Mouse (Mus musculus): Measurements from ENCODE around the gene H2-Eb1. TPM values are rescaled to one million over a fixed set of nuclear protein-coding genes. Genes with fewer than 3 reads are reported as not detected.
"Not testable (repeated sequence)": the region's sequence is repeated elsewhere in the genome, so short reads cannot be mapped to it uniquely, and the experiment has no call there.

Gene H2-Eb1
- polyA plus RNA-seq, 1 experiment = not detected

DNA sequence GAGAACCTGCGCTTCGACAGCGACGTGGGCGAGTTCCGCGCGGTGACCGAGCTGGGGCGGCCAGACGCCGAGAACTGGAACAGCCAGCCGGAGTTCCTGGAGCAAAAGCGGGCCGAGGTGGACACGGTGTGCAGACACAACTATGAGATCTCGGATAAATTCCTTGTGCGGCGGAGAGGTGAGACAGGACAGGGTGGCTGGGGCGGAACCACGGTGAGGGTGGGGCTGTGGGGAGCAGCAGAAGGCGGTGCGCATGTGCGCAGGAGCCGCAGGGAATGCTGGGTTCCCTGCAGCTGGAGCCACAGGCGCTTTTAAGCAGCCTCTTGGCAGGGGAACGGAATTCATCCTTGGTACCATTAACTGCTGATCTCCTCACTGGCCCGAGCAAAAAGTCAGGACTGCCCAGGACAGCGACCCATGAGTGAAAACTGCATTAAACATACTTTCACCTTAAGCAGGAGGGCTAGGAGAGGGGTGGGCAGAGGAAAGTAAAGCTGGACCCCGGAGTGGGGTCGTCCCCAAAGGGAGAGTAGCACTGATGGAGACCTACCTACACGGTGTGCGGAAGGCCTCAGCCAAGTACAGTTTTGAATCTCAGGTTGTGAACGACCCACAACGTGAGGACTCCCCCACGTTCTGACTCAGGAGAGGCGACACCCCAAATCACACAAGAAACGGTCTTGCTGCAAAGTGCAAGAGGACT lies 4.2 kb downstream of the H2-Eb1 start:
- TF ChIP-seq USF1 (IDR thresholded peaks at IDR 0.05; ENCODE audit: low read depth) (no peak), MYOG (IDR thresholded peaks at IDR 0.05; ENCODE audit: control insufficient read depth in 1 of 3, insufficient read depth in 1 of 3, insufficient read length in 2 of 3, low read depth in 2 of 3) (no peak), TCF12 (IDR thresholded peaks at IDR 0.05; ENCODE audit: insufficient read depth, poor library complexity, severe bottlenecking) (no peak), POLR2A (IDR thresholded peaks at IDR 0.05; ENCODE audit: insufficient read length, low read depth) (no peak), REST (IDR thresholded peaks at IDR 0.05; ENCODE audit: insufficient read depth, insufficient read length) (no peak)

DNA sequence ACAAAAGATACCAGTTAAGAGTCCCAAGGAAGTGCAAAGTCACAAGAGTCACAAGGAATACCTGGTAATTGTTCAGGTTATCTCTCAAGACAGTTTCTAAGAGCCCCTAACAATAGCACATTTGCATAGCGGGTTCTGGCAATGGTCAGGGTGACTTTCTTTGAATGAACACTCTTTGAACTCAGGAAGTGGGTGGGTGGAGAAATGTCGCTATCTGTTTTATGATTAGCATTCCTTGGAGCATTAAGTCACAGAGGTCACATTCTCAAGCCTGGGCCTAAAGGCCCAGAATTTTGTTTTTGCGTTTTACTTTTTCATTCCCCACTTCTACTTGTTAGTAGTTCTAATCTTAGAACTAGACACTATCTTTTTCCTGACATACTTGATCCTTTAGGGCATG lies 4.9 kb downstream of the H2-Eb1 start:
- peaks cover 20% of the 10 kb centered on the region for H3K27me3 ChIP-seq (ENCODE audit: control insufficient read depth, insufficient read depth, insufficient read length)
- H3K79me2 ChIP-seq (ENCODE audit: control insufficient read depth, insufficient read depth); H3ac ChIP-seq (ENCODE audit: control insufficient read depth, insufficient read length); H3K36me3 ChIP-seq (ENCODE audit: control insufficient read depth, insufficient read depth); H3K4me3 ChIP-seq; H3K4me2 ChIP-seq (ENCODE audit: low read depth): not testable (repeated sequence)

More for the DNA sequence above, 4.2 kb downstream of the H2-Eb1 start:
- no peak overlapping the region for H3ac ChIP-seq (ENCODE audit: control insufficient read depth, insufficient read length)
- no peaks in the 10 kb centered on the region for H3K79me2 ChIP-seq (ENCODE audit: control insufficient read depth, insufficient read depth)
- H3K4me2 ChIP-seq (ENCODE audit: low read depth) = no peak overlapping the region
- peaks cover 20% of the 10 kb centered on the region for H3K27me3 ChIP-seq (ENCODE audit: control insufficient read depth, insufficient read depth, insufficient read length)
- H3K4me3 ChIP-seq = no peak overlapping the region
- H3K36me3 ChIP-seq (ENCODE audit: control insufficient read depth, insufficient read depth) = no peaks in the 10 kb centered on the region

DNA sequence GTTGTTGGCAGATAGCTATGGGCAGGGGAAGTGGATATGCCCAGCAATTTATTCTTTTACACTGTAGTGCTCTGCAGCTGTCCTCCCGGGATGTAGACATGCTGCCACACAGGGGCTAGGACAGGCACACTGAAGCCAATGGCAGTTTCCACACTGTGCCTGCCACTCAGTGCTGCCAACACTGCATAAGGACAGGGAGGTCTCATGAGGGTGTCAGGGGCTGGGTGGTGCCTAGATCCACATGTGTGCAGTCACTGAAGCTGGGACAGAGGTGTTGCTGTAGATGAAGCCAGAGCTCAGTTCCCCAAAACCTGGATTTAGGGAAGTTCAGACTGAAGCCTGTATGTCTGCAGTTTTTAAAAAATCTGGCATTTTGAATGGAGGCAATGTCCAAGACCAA lies 6.5 kb downstream of the H2-Eb1 start:
- Histone ChIP-seq H3K27me3 (ENCODE audit: control insufficient read depth, insufficient read depth, insufficient read length) (peaks cover 20% of the 10 kb centered on the region), H3ac (ENCODE audit: control insufficient read depth, insufficient read length) (no peak overlapping the region), H3K36me3 (ENCODE audit: control insufficient read depth, insufficient read depth) (no peaks in the 10 kb centered on the region), H3K4me3 (no peak overlapping the region), H3K79me2 (ENCODE audit: control insufficient read depth, insufficient read depth) (no peaks in the 10 kb centered on the region), H3K4me2 (ENCODE audit: low read depth) (no peak overlapping the region)
- TF ChIP-seq CEBPB (IDR thresholded peaks at IDR 0.05; ENCODE audit: insufficient read depth, poor library complexity, severe bottlenecking) (no peak), MYOD1 (IDR thresholded peaks at IDR 0.05; ENCODE audit: control insufficient read depth in 1 of 3, insufficient read length in 2 of 3, low read depth in 2 of 3) (no peak), POLR2AphosphoS2 (IDR thresholded peaks at IDR 0.05; ENCODE audit: insufficient read length, low read depth) (no peak), POLR2A (IDR thresholded peaks at IDR 0.05; ENCODE audit: insufficient read length, low read depth) (no peak), USF1 (IDR thresholded peaks at IDR 0.05; ENCODE audit: low read depth) (no peak), E2F4 (IDR thresholded peaks at IDR 0.05; ENCODE audit: insufficient read depth) (no peak), TCF3 (IDR thresholded peaks at IDR 0.05; ENCODE audit: insufficient read length, low read depth) (no peak), TCF12 (IDR thresholded peaks at IDR 0.05; ENCODE audit: insufficient read depth, poor library complexity, severe bottlenecking) (no peak), MYOG (IDR thresholded peaks at IDR 0.05; ENCODE audit: control insufficient read depth in 1 of 3, insufficient read depth in 1 of 3, insufficient read length in 2 of 3, low read depth in 2 of 3) (no peak), SRF (IDR thresholded peaks at IDR 0.05; ENCODE audit: control insufficient read depth, insufficient read length, low read depth) (no peak), MAX (IDR thresholded peaks at IDR 0.05; ENCODE audit: low read depth) (no peak), REST (IDR thresholded peaks at IDR 0.05; ENCODE audit: insufficient read depth, insufficient read length) (no peak)

DNA sequence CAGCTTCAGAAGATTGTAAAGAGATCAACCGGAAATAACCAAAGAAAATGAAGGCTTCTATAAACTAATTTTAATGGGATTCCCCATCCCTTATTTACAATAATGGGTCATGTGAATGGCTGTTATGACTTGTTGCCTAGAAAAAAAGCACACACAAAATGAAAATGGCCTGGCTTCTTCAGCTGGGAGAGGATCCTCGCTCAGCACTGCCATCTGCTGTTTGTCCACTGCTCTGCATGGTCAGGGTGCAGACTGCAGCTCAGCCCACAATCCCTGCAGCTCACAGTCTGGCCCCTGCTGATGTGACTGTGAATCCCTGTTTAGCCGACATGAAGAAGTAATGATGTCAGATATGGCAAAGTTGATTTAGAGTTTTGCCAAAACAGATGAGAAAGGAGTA lies 7.7 kb downstream of the H2-Eb1 start:
- H3K4me2 ChIP-seq (ENCODE audit: low read depth) = no peak overlapping the region
- H3K4me3 ChIP-seq = no peak overlapping the region
- H3K27me3 ChIP-seq (ENCODE audit: control insufficient read depth, insufficient read depth, insufficient read length) = peaks cover 20% of the 10 kb centered on the region
- H3ac ChIP-seq (ENCODE audit: control insufficient read depth, insufficient read length) = no peak overlapping the region
- H3K79me2 ChIP-seq (ENCODE audit: control insufficient read depth, insufficient read depth) = no peaks in the 10 kb centered on the region
- TF ChIP-seq REST (IDR thresholded peaks at IDR 0.05; ENCODE audit: insufficient read depth, insufficient read length) (no peak), POLR2A (IDR thresholded peaks at IDR 0.05; ENCODE audit: insufficient read length, low read depth) (no peak), USF1 (IDR thresholded peaks at IDR 0.05; ENCODE audit: low read depth) (no peak)
- H3K36me3 ChIP-seq (ENCODE audit: control insufficient read depth, insufficient read depth) = no peaks in the 10 kb centered on the region

DNA sequence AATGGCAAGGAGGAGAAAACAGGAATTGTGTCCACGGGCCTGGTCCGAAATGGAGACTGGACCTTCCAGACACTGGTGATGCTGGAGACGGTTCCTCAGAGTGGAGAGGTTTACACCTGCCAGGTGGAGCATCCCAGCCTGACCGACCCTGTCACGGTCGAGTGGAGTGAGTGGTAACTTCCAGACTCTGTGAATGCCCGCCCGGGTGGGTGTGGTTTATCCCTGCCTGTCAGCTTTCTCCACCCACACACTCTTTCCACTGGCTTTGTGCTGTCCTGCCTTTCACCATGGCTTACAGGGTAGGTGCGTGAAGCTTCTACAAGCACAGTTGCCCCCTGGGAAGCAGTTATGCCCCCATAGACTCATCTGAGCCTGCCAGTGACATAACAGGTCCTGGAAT lies 8.6 kb downstream of the H2-Eb1 start:
- Histone ChIP-seq H3K4me2 (ENCODE audit: low read depth) (no peak overlapping the region), H3K79me2 (ENCODE audit: control insufficient read depth, insufficient read depth) (no peaks in the 10 kb centered on the region), H3K27me3 (ENCODE audit: control insufficient read depth, insufficient read depth, insufficient read length) (peaks cover 20% of the 10 kb centered on the region), H3K4me3 (no peak overlapping the region), H3ac (ENCODE audit: control insufficient read depth, insufficient read length) (no peak overlapping the region), H3K36me3 (ENCODE audit: control insufficient read depth, insufficient read depth) (no peaks in the 10 kb centered on the region)
- no peak for TF ChIP-seq CEBPB (IDR thresholded peaks at IDR 0.05; ENCODE audit: insufficient read depth, poor library complexity, severe bottlenecking)
- TF ChIP-seq MYOG (IDR thresholded peaks at IDR 0.05; ENCODE audit: control insufficient read depth in 1 of 3, insufficient read depth in 1 of 3, insufficient read length in 2 of 3, low read depth in 2 of 3) = no peak
- no peak for TF ChIP-seq POLR2AphosphoS2 (IDR thresholded peaks at IDR 0.05; ENCODE audit: insufficient read length, low read depth)

DNA sequence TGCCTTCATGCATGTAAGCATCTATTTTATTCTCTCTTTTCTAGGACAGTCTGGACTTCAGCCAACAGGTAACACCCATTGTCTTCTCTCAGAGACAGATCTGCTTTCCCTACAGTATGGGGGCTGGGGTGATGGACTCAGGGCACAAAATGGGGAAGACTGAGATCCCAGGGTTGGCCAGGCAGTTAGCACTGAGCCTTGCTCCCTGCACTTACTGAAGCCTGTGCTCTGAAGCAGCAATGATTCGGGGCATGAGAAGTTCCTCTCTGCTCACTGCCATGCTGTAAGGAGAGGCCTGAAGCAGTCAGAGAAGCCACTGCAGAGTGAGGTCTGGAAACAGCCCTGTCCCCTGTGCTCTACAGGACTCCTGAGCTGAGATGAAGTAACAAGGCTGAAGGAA lies 9.8 kb downstream of the H2-Eb1 start:
- H3K27me3 ChIP-seq (ENCODE audit: control insufficient read depth, insufficient read depth, insufficient read length) = peaks cover 14% of the 10 kb centered on the region

More for the DNA sequence above, 9.8 kb downstream of the H2-Eb1 start:
- Histone ChIP-seq H3K4me3 (no peak overlapping the region), H3ac (ENCODE audit: control insufficient read depth, insufficient read length) (no peak overlapping the region), H3K36me3 (ENCODE audit: control insufficient read depth, insufficient read depth) (no peaks in the 10 kb centered on the region), H3K79me2 (ENCODE audit: control insufficient read depth, insufficient read depth) (no peaks in the 10 kb centered on the region), H3K4me2 (ENCODE audit: low read depth) (no peak overlapping the region)
- no peak for TF ChIP-seq CEBPB (IDR thresholded peaks at IDR 0.05; ENCODE audit: insufficient read depth, poor library complexity, severe bottlenecking)
- no peak for TF ChIP-seq REST (IDR thresholded peaks at IDR 0.05; ENCODE audit: insufficient read depth, insufficient read length)
- no peak for TF ChIP-seq POLR2A (IDR thresholded peaks at IDR 0.05; ENCODE audit: insufficient read length, low read depth)
- TF ChIP-seq TCF3 (IDR thresholded peaks at IDR 0.05; ENCODE audit: insufficient read length, low read depth) = no peak
- no peak for TF ChIP-seq SRF (IDR thresholded peaks at IDR 0.05; ENCODE audit: control insufficient read depth, insufficient read length, low read depth)
- TF ChIP-seq MYOD1 (IDR thresholded peaks at IDR 0.05; ENCODE audit: control insufficient read depth in 1 of 3, insufficient read length in 2 of 3, low read depth in 2 of 3) = no peak
- TF ChIP-seq MAX (IDR thresholded peaks at IDR 0.05; ENCODE audit: low read depth) = no peak

Data from myocyte (in vitro differentiated cells).